Mouse (Mus musculus) intestine, embryonic 16.5 days (tissue): ENCODE measurements at regions not wholly inside any gene's neighbourhood (a gene's known extent, or its start where the extent isn't known, plus 50 kb on each side); places are given as distances from the start of the nearest gene placed in this dataset.

ENCODE experiments used
- ATAC-seq: fragments of 200-750 bp; cut with Nextera tagmentation; 2 replicates; pipeline ENCODE4 v1.8.0; 2017; ENCODE audit warnings: moderate TSS enrichment, moderate library complexity
- H3K27ac ChIP-seq: fragments of 300-500 bp; sonication (generic); 2 replicates; pipeline ENCODE4 v1.5.1; 2014; ENCODE audit warnings: mild to moderate bottlenecking, low read length
- H3K27me3 ChIP-seq: fragments of 300-500 bp; sonication (generic); replicated peaks from 2 replicates; pipeline ENCODE4 v1.6.1; 2014; ENCODE audit warnings: low read length, control low read depth, mixed read lengths; ENCODE audit not compliant: control insufficient read depth, insufficient read depth
- H3K36me3 ChIP-seq: fragments of 300-500 bp; sonication (generic); 2 replicates; pipeline ENCODE4 v1.6.1; 2014; ENCODE audit warnings: low read length, control low read depth; ENCODE audit not compliant: control insufficient read depth, insufficient read depth
- H3K4me1 ChIP-seq: fragments of 300-500 bp; sonication (generic); 2 replicates; pipeline ENCODE4 v1.6.1; 2014; ENCODE audit warnings: low read length, control low read depth, mixed read lengths; ENCODE audit not compliant: control insufficient read depth, insufficient read depth
- H3K4me2 ChIP-seq: fragments of 300-500 bp; sonication (generic); 2 replicates; pipeline ENCODE4 v1.6.1; 2014; ENCODE audit warnings: low read depth, low read length, control low read depth
- H3K4me3 ChIP-seq: fragments of 300-500 bp; sonication (generic); 2 replicates; pipeline ENCODE4 v1.5.1; 2014; ENCODE audit warnings: mild to moderate bottlenecking, low read length
- H3K9ac ChIP-seq: fragments of 300-500 bp; sonication (generic); 2 replicates; pipeline ENCODE4 v1.6.1; 2014; ENCODE audit warnings: low read depth, low read length
- H3K9me3 ChIP-seq: fragments of 300-500 bp; sonication (generic); 2 replicates; pipeline ENCODE4 v1.6.1; 2016; ENCODE audit warnings: low read length, control low read depth; ENCODE audit not compliant: control insufficient read depth
- WGBS: fragments of 180-500 bp; shearing (Covaris S2); extraction: QIAGEN DNeasy Blood & Tissue Kit; methylation state at CpG from one replicate; pipeline ENCODE4 v1.1.7; 2014; 5-methylcytosine and 5-hydroxymethylcytosine counted together

- no peaks in the 10 kb centered on the region for H3K4me1 ChIP-seq
- no peak overlapping the region for H3K4me3 ChIP-seq
- no peak overlapping the region for H3K9ac ChIP-seq
- H3K9me3 ChIP-seq = no peaks in the 10 kb centered on the region
- no peaks in the 10 kb centered on the region for H3K36me3 ChIP-seq
- H3K4me2 ChIP-seq = no peak overlapping the region
- no peak overlapping the region for H3K27ac ChIP-seq
- no peaks in the 10 kb centered on the region for H3K27me3 ChIP-seq
- 53% methylated on average over 4 of the region's 4 CpGs for WGBS
- peak; percentile 61 for ATAC-seq
Observed at GRCm38 (mm10) chr1:69470614-69471250, 216.3 kb downstream of the Ikzf2 start.

GRCm38 (mm10) chr1:69469158-69469901 is 217.7 kb downstream of the Ikzf2 start:
- peak; percentile 70 for ATAC-seq
- WGBS = 74% methylated on average over 8 of the region's 8 CpGs
- H3K36me3 ChIP-seq = no peaks in the 10 kb centered on the region

GRCm38 (mm10) chr1:69466534-69467275 is 220.3 kb downstream of the Ikzf2 start:
- no peaks in the 10 kb centered on the region for H3K9me3 ChIP-seq
- H3K4me3 ChIP-seq = no peak overlapping the region
- 16% methylated on average over 5 of the region's 5 CpGs for WGBS
- H3K36me3 ChIP-seq = no peaks in the 10 kb centered on the region
- no peak overlapping the region for H3K4me2 ChIP-seq
- peak; percentile 10; the same call in 1 of the 2 replicates for ATAC-seq
- no peaks in the 10 kb centered on the region for H3K4me1 ChIP-seq
- no peak overlapping the region for H3K27ac ChIP-seq
- H3K9ac ChIP-seq = no peak overlapping the region
- no peaks in the 10 kb centered on the region for H3K27me3 ChIP-seq

More at GRCm38 (mm10) chr1:69469158-69469901, 217.7 kb downstream of the Ikzf2 start:
- no peak overlapping the region for H3K27ac ChIP-seq
- H3K4me2 ChIP-seq = no peak overlapping the region
- no peaks in the 10 kb centered on the region for H3K9me3 ChIP-seq
- H3K27me3 ChIP-seq = no peaks in the 10 kb centered on the region
- H3K4me3 ChIP-seq = no peak overlapping the region
- no peak overlapping the region for H3K9ac ChIP-seq
- H3K4me1 ChIP-seq = no peaks in the 10 kb centered on the region

- Histone ChIP-seq H3K4me2 (no peak overlapping the region), H3K4me1 (no peaks in the 10 kb centered on the region), H3K9ac (no peak overlapping the region), H3K27me3 (no peaks in the 10 kb centered on the region), H3K9me3 (no peaks in the 10 kb centered on the region), H3K36me3 (no peaks in the 10 kb centered on the region), H3K4me3 (no peak overlapping the region), H3K27ac (no peak overlapping the region)
- ATAC-seq = no peak
- WGBS = 81% methylated on average over 3 of the region's 3 CpGs
Observed at GRCm38 (mm10) chr1:69461191-69461590, 225.9 kb downstream of the Ikzf2 start.

- Histone ChIP-seq H3K9ac (no peak overlapping the region), H3K4me2 (no peak overlapping the region)
- ATAC-seq = no peak
Observed at GRCm38 (mm10) chr1:69459899-69460298, 227.1 kb downstream of the Ikzf2 start.

GRCm38 (mm10) chr1:69457471-69457870 is 229.6 kb downstream of the Ikzf2 start:
- Histone ChIP-seq H3K4me1 (no peaks in the 10 kb centered on the region), H3K27me3 (no peaks in the 10 kb centered on the region), H3K27ac (no peak overlapping the region), H3K4me3 (no peak overlapping the region), H3K36me3 (no peaks in the 10 kb centered on the region), H3K9ac (no peak overlapping the region), H3K9me3 (no peaks in the 10 kb centered on the region), H3K4me2 (no peak overlapping the region)
- ATAC-seq = peak; percentile 84

More at GRCm38 (mm10) chr1:69459899-69460298, 227.1 kb downstream of the Ikzf2 start:
- no peak overlapping the region for H3K27ac ChIP-seq
- H3K9me3 ChIP-seq = no peaks in the 10 kb centered on the region
- H3K27me3 ChIP-seq = no peaks in the 10 kb centered on the region
- no peaks in the 10 kb centered on the region for H3K36me3 ChIP-seq
- H3K4me1 ChIP-seq = no peaks in the 10 kb centered on the region
- no peak overlapping the region for H3K4me3 ChIP-seq

GRCm38 (mm10) chr1:69453991-69454390 is 233.1 kb downstream of the Ikzf2 start:
- no peaks in the 10 kb centered on the region for H3K27me3 ChIP-seq
- H3K9ac ChIP-seq = no peak overlapping the region
- no peak overlapping the region for H3K4me2 ChIP-seq
- no peaks in the 10 kb centered on the region for H3K9me3 ChIP-seq
- no peak overlapping the region for H3K4me3 ChIP-seq
- no peak overlapping the region for H3K27ac ChIP-seq
- H3K4me1 ChIP-seq = no peaks in the 10 kb centered on the region
- 86% methylated on average over 3 of the region's 3 CpGs for WGBS
- no peak for ATAC-seq
- no peaks in the 10 kb centered on the region for H3K36me3 ChIP-seq

- Histone ChIP-seq H3K4me1 (no peaks in the 10 kb centered on the region), H3K27me3 (no peaks in the 10 kb centered on the region), H3K27ac (no peak overlapping the region), H3K4me3 (no peak overlapping the region), H3K4me2 (no peak overlapping the region), H3K9ac (no peak overlapping the region), H3K36me3 (no peaks in the 10 kb centered on the region), H3K9me3 (no peaks in the 10 kb centered on the region)
- no peak for ATAC-seq
Observed at GRCm38 (mm10) chr1:69452910-69453309, 234.1 kb downstream of the Ikzf2 start.

GRCm38 (mm10) chr1:69450455-69450854 is 236.6 kb downstream of the Ikzf2 start:
- H3K4me3 ChIP-seq = no peak overlapping the region
- no peaks in the 10 kb centered on the region for H3K4me1 ChIP-seq
- H3K27ac ChIP-seq = no peak overlapping the region
- no peaks in the 10 kb centered on the region for H3K27me3 ChIP-seq
- no peaks in the 10 kb centered on the region for H3K36me3 ChIP-seq
- peak; percentile 68; the same call in 1 of the 2 replicates for ATAC-seq
- H3K4me2 ChIP-seq = no peak overlapping the region
- H3K9me3 ChIP-seq = no peaks in the 10 kb centered on the region
- 36% methylated on average over 2 of the region's 2 CpGs for WGBS
- H3K9ac ChIP-seq = no peak overlapping the region
